Mouse (Mus musculus) neutrophil, adult 5-6 weeks (primary cell): ENCODE results near the gene Mdm4. TPM values are rescaled to one million over a fixed set of nuclear protein-coding genes. Genes with fewer than 3 reads are reported as not detected.
A peak's percentile ranks its signal among the peaks of the same experiment; 100 is the strongest.
"Not testable (repeated sequence)": the region's sequence is repeated elsewhere in the genome, so short reads cannot be mapped to it uniquely, and the experiment has no call there.

Source experiments
- ATAC-seq: fragments of 151-379, 151-347 bp; 2 replicates; pipeline ENCODE4 v1.8.0; 2017; ENCODE audit warnings: mild to moderate bottlenecking, moderate TSS enrichment; ENCODE audit not compliant: insufficient number of reproducible peaks, poor library complexity, low FRiP score, severe bottlenecking; ENCODE audit errors: extremely low read depth
- total RNA-seq: library from RNA; stranded (forward); fragments of 200-1000 nt; gene quantifications from 2 replicates; pipeline ENCODE4 v1.2.3, GENCODE M21; 2017

Mdm4 gene
- total RNA-seq, 1 experiment from 2014 or later = 312 TPM

GRCm38 (mm10) chr1:133057345-133058034, 27.1 kb upstream of the Mdm4 start:
- no peak for ATAC-seq

DNA sequence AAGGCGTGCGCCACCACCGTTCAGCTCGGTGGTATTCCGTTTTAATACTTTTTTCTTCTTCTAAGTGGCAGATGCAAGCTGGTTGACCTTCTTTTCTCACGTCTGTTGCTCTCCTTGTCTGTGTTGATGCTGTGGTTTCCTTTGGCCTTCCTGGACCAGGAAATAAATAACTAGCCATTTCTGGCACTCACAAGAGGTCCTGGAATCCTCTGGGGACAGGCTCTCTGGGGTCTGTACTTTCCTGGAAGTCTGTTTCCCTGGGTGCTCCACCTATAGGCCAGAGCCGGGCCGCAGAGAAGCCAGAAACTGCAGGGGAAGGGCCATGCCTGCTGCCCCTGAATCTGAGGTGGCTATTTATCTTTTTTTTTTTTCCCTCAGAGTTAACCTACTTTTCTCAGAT, 24.0 kb upstream of the Mdm4 start:
- ATAC-seq = no peak

GRCm38 (mm10) chr1:133053034-133053433, 22.7 kb upstream of the Mdm4 start:
- peak; percentile 88 for ATAC-seq

DNA sequence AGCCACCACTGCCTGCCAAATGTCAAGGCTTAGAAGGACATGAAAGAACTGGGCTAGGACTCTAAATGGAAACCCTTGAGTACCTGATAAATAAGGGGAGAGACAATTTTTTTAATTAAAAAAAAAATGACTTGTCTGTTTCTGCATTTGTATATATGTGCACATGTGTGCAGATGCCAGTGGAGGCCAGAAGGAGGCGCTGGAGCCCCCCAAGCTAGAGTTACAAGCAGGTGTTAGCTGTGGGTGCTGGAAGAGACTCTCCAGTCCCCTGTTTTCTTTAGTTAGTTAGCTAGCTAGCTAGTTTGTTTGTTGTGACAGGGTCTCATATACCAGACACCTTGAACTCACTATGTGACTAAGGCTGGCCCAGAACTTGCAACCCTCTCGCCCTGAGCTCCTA, 21.5 kb upstream of the Mdm4 start:
- no peak for ATAC-seq

DNA sequence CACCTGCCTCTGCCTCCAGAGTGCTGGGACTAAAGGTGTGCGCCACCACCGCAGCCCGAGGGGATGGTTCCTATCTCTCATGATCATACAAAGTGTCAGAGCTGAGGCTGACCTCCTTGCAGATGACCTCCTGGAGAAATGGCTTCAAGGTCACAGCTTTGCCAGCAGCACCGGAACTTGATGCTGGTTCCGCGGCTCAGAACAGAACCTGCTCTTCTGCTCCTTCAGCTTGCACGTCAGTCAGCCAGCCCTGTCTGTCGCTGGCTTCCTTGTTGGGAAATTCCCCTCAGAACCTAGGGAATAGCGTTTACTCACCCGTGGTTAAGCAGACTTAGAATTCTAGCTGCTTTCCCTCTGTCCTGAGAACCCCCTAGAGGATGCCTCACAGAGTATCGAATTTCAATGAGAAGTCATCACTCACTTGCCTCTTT, 19.7 kb upstream of the Mdm4 start:
- no peak for ATAC-seq

DNA sequence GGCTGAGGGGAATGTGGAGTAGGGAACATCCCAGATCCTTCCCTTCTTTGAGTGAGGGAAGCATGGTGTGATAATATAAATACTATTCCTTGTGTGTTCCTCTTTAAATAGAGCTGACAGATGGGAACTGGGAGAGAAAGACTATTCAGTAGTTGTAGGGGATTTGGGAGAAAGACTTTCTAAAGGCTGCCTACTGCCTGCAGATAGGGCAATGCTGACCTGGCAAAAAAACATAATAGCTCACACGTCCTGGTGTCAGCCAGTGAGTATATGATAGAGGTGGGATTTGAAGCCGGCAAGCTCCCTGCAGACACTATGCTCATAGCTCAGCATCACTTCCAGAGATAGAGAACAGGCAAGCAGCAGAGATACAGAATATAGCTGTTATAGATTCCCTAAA, 18.3 kb upstream of the Mdm4 start:
- no peak for ATAC-seq

- no peak for ATAC-seq
Observed at GRCm38 (mm10) chr1:133047575-133047974, 17.2 kb upstream of the Mdm4 start.

GRCm38 (mm10) chr1:133046441-133046931, 16.1 kb upstream of the Mdm4 start:
- ATAC-seq = 0 out of 2 replicates have a peak, but pooled peaks have one; percentile 13

DNA sequence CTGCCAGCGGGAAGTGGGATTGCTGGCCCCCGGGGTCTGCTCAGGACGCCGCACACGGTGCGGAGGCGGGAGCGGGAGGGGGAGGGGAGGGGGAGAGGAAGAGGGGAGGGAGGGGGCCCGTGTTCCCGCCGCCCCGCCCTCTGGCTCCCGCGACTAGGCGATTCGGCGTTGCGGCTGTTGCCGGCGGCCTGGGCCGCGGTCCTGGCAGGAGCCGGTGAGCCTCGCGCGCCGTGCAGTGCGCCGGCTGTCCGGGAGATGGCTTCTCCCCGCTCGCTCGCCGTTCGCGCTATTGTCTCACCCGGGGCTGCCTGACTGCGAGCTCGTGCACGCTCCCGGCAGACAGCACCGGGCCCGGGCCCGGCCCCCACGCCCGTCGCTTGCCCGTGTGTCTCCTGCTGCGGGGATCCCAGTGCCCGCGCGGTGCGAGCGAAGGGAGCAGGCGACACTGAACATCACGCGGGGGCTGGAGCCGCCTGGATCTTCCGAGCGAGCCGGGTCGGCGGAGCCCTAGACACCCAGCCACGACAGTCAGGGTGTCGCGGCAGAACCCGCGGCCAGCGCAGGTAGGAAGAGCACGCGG, 15.6 kb upstream of the Mdm4 start:
- peak; percentile 71 for ATAC-seq

GRCm38 (mm10) chr1:133045011-133045860, 14.9 kb upstream of the Mdm4 start, which contains the start of gene Pik3c2b:
Gene Pik3c2b (plus strand): TSS chr1:133045667.
- ATAC-seq = no peak

DNA sequence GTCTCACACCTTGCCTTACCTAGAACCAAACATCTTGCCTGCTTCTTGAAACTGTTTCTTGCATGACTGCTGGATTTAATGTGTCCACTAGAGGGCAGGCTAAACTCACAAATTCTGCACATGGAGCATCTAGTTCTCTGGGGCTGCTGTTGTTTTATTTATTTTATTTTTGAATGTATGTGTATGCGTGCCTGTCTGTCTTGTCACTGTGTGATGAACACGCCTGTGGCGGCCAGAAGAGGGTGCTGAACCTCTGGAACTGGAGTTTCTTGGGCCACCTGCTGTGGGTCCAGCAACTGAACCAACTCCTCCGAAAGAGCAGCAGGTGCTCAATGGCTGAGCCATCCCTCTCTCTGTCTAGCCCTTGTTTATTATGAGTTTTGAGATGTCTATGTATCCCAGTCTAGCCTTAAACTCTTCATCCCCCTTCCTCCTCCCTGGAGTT, 9.2 kb upstream of the Mdm4 start:
- peak; percentile 93 for ATAC-seq

DNA sequence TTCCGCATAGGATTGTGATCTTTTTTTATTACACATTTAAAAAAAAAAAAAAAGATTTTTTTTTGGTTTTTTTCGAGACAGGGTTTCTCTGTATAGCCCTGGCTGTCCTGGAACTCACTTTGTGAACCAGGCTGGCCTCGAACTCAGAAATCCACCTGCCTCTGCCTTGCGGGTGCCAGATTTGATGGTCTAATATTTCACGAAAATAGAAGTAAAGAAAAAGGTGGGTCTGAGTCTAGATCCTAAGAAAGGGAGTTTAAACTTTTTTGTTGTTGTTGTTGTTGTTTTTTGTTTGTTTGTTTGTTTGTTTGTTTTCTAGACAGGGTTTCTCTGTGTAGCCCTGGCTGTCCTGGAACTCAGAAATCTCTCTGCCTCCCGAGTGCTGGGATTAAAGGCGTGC, 4.3 kb upstream of the Mdm4 start:
- ATAC-seq = not testable (repeated sequence)

GRCm38 (mm10) chr1:133034091-133034460, 3.7 kb upstream of the Mdm4 start:
- 0 out of 2 replicates have a peak, but pooled peaks have one; percentile 3 for ATAC-seq

DNA sequence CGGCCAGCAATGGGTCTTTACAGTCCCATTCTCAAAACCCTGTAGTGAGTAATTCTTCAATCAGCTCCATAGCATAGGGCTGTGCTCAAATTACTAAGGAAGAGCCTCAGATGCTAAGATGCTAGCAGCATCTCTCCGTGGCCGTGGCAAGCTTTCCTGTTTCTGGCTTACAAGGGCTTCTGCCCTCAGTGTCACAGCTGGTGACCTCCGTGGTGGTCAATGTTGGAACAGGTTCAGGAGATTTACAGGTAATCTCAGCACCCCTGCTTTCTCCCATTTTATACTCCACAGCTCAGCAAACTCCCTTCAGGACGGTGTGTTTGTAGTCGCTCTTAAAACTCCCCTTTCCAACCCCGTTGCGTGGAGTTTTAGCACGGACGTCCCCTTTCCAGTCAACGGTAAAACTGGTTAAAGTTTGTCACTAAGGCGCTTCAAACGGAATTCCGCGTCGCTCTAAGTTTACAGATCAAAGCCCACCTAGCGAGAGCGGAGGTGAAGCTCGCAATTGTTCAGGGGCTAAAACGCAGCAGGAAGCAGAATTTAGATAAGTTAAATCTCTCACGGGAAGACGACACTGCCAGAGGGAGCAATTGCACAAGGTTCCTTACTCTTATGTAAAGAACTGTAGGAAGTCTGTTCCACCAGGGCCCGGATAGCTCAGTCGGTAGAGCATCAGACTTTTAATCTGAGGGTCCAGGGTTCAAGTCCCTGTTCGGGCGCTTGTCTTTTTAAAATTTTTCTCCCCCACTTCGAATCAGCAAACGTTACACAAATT, 3.1 kb upstream of the Mdm4 start:
- ATAC-seq = peak; percentile 51; the same call in 1 of the 2 replicates

GRCm38 (mm10) chr1:133032981-133033315, 2.6 kb upstream of the Mdm4 start:
- no peak for ATAC-seq

DNA sequence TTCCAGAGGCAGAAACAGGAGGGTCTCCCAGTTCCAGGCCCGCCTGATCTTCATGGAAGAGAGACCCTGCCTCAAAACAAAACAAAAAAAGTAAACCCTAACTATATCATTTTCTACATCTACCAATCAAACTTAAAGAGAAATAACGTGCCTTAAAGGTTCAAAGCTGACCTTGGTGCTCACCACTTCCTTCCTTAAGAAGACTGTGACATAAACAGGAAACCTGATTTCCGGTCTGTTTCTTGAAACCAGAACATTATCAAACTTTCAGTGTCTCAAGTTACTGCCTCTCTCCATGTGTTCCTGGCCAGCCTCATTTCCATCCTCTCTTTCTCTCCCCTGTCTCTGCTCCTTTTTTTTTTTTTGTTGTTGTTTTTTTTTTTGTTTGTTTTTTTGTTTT, 617 bp downstream of the Mdm4 start:
- peak; percentile 31; the same call in 1 of the 2 replicates for ATAC-seq

DNA sequence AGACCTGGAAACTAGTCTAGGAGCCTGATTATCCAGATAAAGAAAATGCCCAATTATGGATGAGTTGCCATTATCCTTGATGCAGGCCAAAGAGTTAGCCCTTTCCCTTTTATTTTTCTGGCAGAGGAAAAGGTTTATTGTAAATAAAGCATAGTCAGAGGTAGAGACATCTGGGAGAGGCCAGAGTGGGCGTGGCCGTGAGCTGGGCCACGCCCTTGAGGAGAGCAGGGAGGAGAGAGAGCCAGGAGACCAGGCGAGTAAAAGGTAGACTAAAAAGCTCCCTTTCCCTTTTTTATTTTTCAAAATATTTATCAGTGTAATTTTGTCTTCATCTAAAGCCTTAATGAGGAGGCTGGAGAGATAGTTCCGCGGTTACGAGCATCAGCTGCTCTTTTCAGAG, 2.4 kb downstream of the Mdm4 start:
- no peak for ATAC-seq

- ATAC-seq = no peak
Observed at GRCm38 (mm10) chr1:133027126-133027525, 3.2 kb downstream of the Mdm4 start.

- ATAC-seq = not testable (repeated sequence)
Observed at GRCm38 (mm10) chr1:133025796-133026190, 4.6 kb downstream of the Mdm4 start.
